Mouse (Mus musculus) forebrain, postnatal 0 days (tissue): ENCODE data around the gene Vgf. TPM values are rescaled to one million over a fixed set of nuclear protein-coding genes. Genes with fewer than 3 reads are reported as not detected.

ENCODE experiments used
- ATAC-seq: fragments of 200-750 bp; cut with Nextera tagmentation; 2 replicates; pipeline ENCODE4 v1.8.0; 2017; ENCODE audit warnings: mild to moderate bottlenecking, moderate library complexity
- DNase-seq: peaks from one replicate; pipeline ENCODE4 v3.0.0-alpha.2; 2015
- H3K27ac ChIP-seq: fragments of 300-500 bp; sonication (generic); 2 replicates; pipeline ENCODE4 v1.5.1; 2014; ENCODE audit warnings: low read depth, mild to moderate bottlenecking, antibody characterized with exemption, low read length, moderate library complexity, mixed read lengths
- H3K27me3 ChIP-seq: fragments of 300-500 bp; sonication (generic); 2 replicates; pipeline ENCODE4 v1.6.1; 2014; ENCODE audit warnings: mild to moderate bottlenecking, low read length, mixed read lengths; ENCODE audit not compliant: insufficient read depth
- H3K36me3 ChIP-seq: fragments of 300-500 bp; sonication (generic); 2 replicates; pipeline ENCODE4 v1.6.1; 2014; ENCODE audit warnings: mild to moderate bottlenecking, moderate library complexity; ENCODE audit not compliant: insufficient read depth
- H3K4me1 ChIP-seq: fragments of 300-500 bp; sonication (generic); 2 replicates; pipeline ENCODE4 v1.6.1; 2014; ENCODE audit warnings: antibody characterized with exemption; ENCODE audit not compliant: insufficient read depth
- H3K4me2 ChIP-seq: fragments of 300-500 bp; sonication (generic); 2 replicates; pipeline ENCODE4 v1.6.1; 2014; ENCODE audit warnings: low read depth, mild to moderate bottlenecking, moderate library complexity
- H3K4me3 ChIP-seq: fragments of 300-500 bp; sonication (generic); 2 replicates; pipeline ENCODE4 v1.5.1; 2014; ENCODE audit warnings: low read depth, low read length, mixed read lengths
- H3K9ac ChIP-seq: fragments of 300-500 bp; sonication (generic); 2 replicates; pipeline ENCODE4 v1.6.1; 2014; ENCODE audit warnings: mild to moderate bottlenecking
- H3K9me3 ChIP-seq: fragments of 300-500 bp; sonication (generic); 2 replicates; pipeline ENCODE4 v1.6.1; 2016; ENCODE audit warnings: low read length
- CTCF ChIP-seq: sonication (generic); IDR thresholded peaks from 2 replicates; pipeline ENCODE4 v1.5.1; 2016; ENCODE audit warnings: antibody characterized with exemption, control low read depth, low read depth
- WGBS: fragments of 180-500 bp; shearing (Covaris S2); extraction: QIAGEN DNeasy Blood & Tissue Kit; methylation state at CpG from one replicate; pipeline ENCODE4 v1.1.7; 2014; 5-methylcytosine and 5-hydroxymethylcytosine counted together
- polyA plus RNA-seq: library from polyadenylated mRNA; unstranded; fragments of >200 nt; fragmentation: Nextera tagmentation; extraction: Ambion mirVana; gene quantifications from 2 replicates; pipeline ENCODE4 v1.2.1, GENCODE M21; 2015
- total RNA-seq: library from RNA; depleted of rRNA; stranded (reverse); fragments of >200 nt; gene quantifications from 2 replicates; pipeline ENCODE4 v1.2.3, GENCODE M21; 2014

Gene Vgf
- total and polyA plus RNA-seq, 2 experiments from 2014 or later: 40.0 to 116 TPM

DNA sequence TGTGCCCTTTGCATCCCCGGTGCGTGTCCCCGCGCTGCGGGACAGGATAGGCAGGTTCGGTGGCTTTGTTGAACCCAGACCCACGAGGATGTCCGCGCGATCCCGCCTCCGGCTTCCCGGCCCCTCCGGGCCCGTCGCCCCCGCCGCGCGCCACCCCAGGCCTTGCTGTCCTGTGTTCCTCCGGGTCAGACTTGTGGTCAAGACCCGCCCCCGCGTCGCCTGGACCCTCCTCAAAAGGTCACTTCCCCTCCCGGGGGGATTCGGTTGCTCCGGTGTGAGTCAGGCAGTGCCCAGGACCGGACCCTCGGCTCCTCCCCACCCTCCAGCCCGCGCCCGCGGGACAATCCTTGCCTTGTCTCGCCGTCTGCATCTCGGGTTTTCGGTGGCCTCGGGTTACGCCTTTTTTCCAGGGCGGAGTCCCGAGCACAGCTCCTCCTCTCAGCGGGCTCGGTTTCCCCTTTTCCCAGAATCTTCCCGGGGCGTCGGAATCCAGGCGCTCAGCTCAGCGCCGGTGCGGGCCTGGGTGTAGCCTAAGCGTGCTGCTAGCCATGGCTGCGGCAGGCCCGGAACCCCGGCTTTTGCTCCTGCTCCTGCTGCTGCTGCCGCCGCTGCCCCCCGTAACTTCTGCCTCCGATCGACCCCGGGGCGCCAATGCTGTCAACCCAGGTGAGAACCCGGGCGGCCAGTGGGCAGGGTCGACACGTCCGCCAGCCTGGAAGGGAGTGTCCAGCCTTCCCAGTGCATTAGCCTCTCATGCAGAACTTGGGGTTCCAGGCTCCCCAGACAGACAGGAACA lies 38.9 kb upstream of the Vgf start:
- H3K4me1 ChIP-seq: peaks cover 3% of the 10 kb centered on the region; the same call in 1 of the 2 replicates
- ATAC-seq: peak; percentile 63
- peaks cover 54% of the 10 kb centered on the region for H3K36me3 ChIP-seq
- H3K9ac ChIP-seq: peak overlapping the region; percentile 99
- H3K27me3 ChIP-seq: no peaks in the 10 kb centered on the region
- TF ChIP-seq CTCF: no peak
- WGBS: under 1% methylated on average over 66 of the region's 67 CpGs
- peak overlapping the region; percentile 91 for H3K4me2 ChIP-seq
- no peaks in the 10 kb centered on the region for H3K9me3 ChIP-seq
- peak; percentile 80 for DNase-seq
- H3K4me3 ChIP-seq: peak overlapping the region; percentile 98
- H3K27ac ChIP-seq: peak overlapping the region; percentile 96

- ATAC-seq (no peak), DNase-seq (peak; percentile 46)
- Histone ChIP-seq H3K9ac (peak within 1 kb of the TSS; percentile 99), H3K27me3 (no peaks in the 10 kb centered on the region), H3K4me1 (peaks cover 3% of the 10 kb centered on the region; the same call in 1 of the 2 replicates), H3K4me2 (peak within 1 kb of the TSS; percentile 91), H3K36me3 (peaks cover 59% of the 10 kb centered on the region), H3K9me3 (no peaks in the 10 kb centered on the region), H3K27ac (peak within 1 kb of the TSS; percentile 96), H3K4me3 (peak within 1 kb of the TSS; percentile 98)
- no peak for TF ChIP-seq CTCF
- 4% methylated on average over 12 of the region's 12 CpGs for WGBS
These were observed 38.3 kb upstream of the Vgf start, which contains the start of gene Znhit1 for GRCm38 (mm10) chr5:136987934-136988271. Gene Znhit1, minus strand, starts transcription at chr5:136988021.

GRCm38 (mm10) chr5:136988420-136988819 lies 37.8 kb upstream of the Vgf start:
- Histone ChIP-seq H3K27me3 (no peaks in the 10 kb centered on the region), H3K4me2 (peak overlapping the region; percentile 91), H3K36me3 (peaks cover 59% of the 10 kb centered on the region), H3K4me3 (peak overlapping the region; percentile 98), H3K9ac (peak overlapping the region; percentile 99; the same call in 1 of the 2 replicates), H3K27ac (peak overlapping the region; percentile 96; the same call in 1 of the 2 replicates), H3K9me3 (no peaks in the 10 kb centered on the region), H3K4me1 (peaks cover 3% of the 10 kb centered on the region; the same call in 1 of the 2 replicates)
- peak; percentile 40 for DNase-seq
- ATAC-seq: no peak
- 55% methylated on average over 7 of the region's 7 CpGs for WGBS
- no peak for TF ChIP-seq CTCF

GRCm38 (mm10) chr5:136989801-136990200 lies 36.4 kb upstream of the Vgf start:
- H3K9ac ChIP-seq: no peak overlapping the region
- H3K9me3 ChIP-seq: no peaks in the 10 kb centered on the region
- H3K4me1 ChIP-seq: peaks cover 3% of the 10 kb centered on the region; the same call in 1 of the 2 replicates
- H3K4me3 ChIP-seq: no peak overlapping the region
- no peak for ATAC-seq
- WGBS: 92% methylated on average over 6 of the region's 6 CpGs
- peaks cover 61% of the 10 kb centered on the region for H3K36me3 ChIP-seq
- H3K27me3 ChIP-seq: no peaks in the 10 kb centered on the region
- H3K27ac ChIP-seq: no peak overlapping the region
- no peak for TF ChIP-seq CTCF
- H3K4me2 ChIP-seq: no peak overlapping the region
- no peak for DNase-seq

GRCm38 (mm10) chr5:136999449-136999848 lies 26.7 kb upstream of the Vgf start:
- DNase-seq (no peak), ATAC-seq (no peak)
- Histone ChIP-seq H3K27me3 (no peaks in the 10 kb centered on the region), H3K4me2 (no peak overlapping the region), H3K36me3 (peaks cover 20% of the 10 kb centered on the region), H3K9ac (no peak overlapping the region), H3K4me1 (no peaks in the 10 kb centered on the region), H3K9me3 (no peaks in the 10 kb centered on the region), H3K4me3 (no peak overlapping the region), H3K27ac (no peak overlapping the region)
- TF ChIP-seq CTCF: no peak
- 77% methylated on average over 4 of the region's 5 CpGs for WGBS

DNA sequence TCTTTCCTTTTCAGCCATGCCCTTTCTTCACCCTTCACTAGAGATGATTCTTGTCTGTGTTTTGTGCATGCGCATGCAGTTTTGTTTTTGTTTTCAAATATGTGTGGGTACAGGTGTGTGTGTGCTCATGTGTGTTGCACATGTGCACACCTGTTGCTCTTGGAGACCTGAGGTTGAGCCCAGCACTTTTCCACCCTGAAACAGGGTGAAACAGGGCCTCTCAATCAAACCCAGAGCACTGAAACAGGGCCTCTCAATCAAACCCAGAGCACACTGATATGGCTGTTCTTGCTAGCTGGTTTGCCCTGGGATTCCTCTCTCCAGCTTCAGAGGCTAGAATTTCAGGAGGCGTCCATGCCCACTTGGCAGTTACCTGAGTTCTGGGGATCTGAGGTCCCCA lies 25.6 kb upstream of the Vgf start:
- peaks cover 8% of the 10 kb centered on the region for H3K36me3 ChIP-seq
- no peak for TF ChIP-seq CTCF
- no peak overlapping the region for H3K27ac ChIP-seq
- no peak overlapping the region for H3K9ac ChIP-seq
- no peak overlapping the region for H3K4me2 ChIP-seq
- peak; percentile 29 for DNase-seq
- no peak for ATAC-seq
- WGBS: 86% methylated on average over 2 of the region's 2 CpGs
- H3K9me3 ChIP-seq: no peaks in the 10 kb centered on the region
- H3K4me3 ChIP-seq: no peak overlapping the region
- no peaks in the 10 kb centered on the region for H3K4me1 ChIP-seq
- no peaks in the 10 kb centered on the region for H3K27me3 ChIP-seq

DNA sequence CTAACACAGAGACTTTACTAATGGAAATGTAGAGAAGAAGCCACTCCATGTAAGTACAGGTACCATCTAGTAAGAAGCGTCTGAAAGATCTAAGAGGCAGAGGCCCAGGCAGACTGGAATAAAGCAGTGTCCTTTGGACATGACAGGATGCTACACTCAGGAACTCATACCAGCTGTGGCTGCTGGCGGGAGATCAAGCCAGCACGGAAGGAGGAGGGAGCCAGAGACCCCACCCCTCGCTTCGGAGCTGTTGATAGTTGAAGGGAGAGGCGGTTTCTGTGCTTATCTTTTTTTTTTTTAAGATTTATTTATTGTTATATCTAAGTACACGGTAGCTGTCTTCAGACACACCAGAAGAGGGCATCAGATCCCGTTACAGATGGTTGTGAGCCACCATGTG lies 18.9 kb upstream of the Vgf start:
- ATAC-seq: no peak
- Histone ChIP-seq H3K36me3 (no peaks in the 10 kb centered on the region), H3K4me3 (no peak overlapping the region), H3K27me3 (no peaks in the 10 kb centered on the region), H3K9me3 (no peaks in the 10 kb centered on the region), H3K27ac (no peak overlapping the region), H3K4me1 (no peaks in the 10 kb centered on the region), H3K9ac (no peak overlapping the region), H3K4me2 (no peak overlapping the region)
- DNase-seq: no peak
- WGBS: 63% methylated on average over 8 of the region's 8 CpGs
- no peak for TF ChIP-seq CTCF
